Mouse (Mus musculus) stomach, embryonic 14.5 days (tissue): Measurements from ENCODE around the gene H2afx. TPM values are rescaled to one million over a fixed set of nuclear protein-coding genes. Genes with fewer than 3 reads are reported as not detected.
A peak's percentile ranks its signal among the peaks of the same experiment; 100 is the strongest.
"Not testable (repeated sequence)": the region's sequence is repeated elsewhere in the genome, so short reads cannot be mapped to it uniquely, and the experiment has no call there.

Source experiments
- ATAC-seq: fragments of 200-750 bp; cut with Nextera tagmentation; 2 replicates; pipeline ENCODE4 v1.8.0; 2017; ENCODE audit warnings: low read depth, moderate TSS enrichment; ENCODE audit not compliant: insufficient number of reproducible peaks, insufficient read depth, low FRiP score
- H3K27ac ChIP-seq: fragments of 300-500 bp; sonication (generic); 2 replicates; pipeline ENCODE4 v1.5.1; 2014; ENCODE audit warnings: mild to moderate bottlenecking, low read length, moderate library complexity, mixed read lengths
- H3K27me3 ChIP-seq: fragments of 300-500 bp; sonication (generic); 2 replicates; pipeline ENCODE4 v1.6.1; 2014; ENCODE audit warnings: low read length, control low read depth, mixed read lengths; ENCODE audit not compliant: control insufficient read depth, insufficient read depth
- H3K36me3 ChIP-seq: fragments of 300-500 bp; sonication (generic); 2 replicates; pipeline ENCODE4 v1.6.1; 2014; ENCODE audit warnings: mild to moderate bottlenecking, control low read depth, low read length, moderate library complexity, mixed read lengths; ENCODE audit not compliant: control insufficient read depth, insufficient read depth
- H3K4me1 ChIP-seq: fragments of 300-500 bp; sonication (generic); 2 replicates; pipeline ENCODE4 v1.6.1; 2014; ENCODE audit warnings: low read length, control low read depth, mixed read lengths; ENCODE audit not compliant: control insufficient read depth, insufficient read depth
- H3K4me2 ChIP-seq: fragments of 300-500 bp; sonication (generic); replicated peaks from 2 replicates; pipeline ENCODE4 v1.6.1; 2014; ENCODE audit warnings: low read depth, low read length, control low read depth
- H3K4me3 ChIP-seq: fragments of 300-500 bp; sonication (generic); 2 replicates; pipeline ENCODE4 v1.5.1; 2014; ENCODE audit warnings: low read depth, low read length, control low read depth
- H3K9ac ChIP-seq: fragments of 300-500 bp; sonication (generic); replicated peaks from 2 replicates; pipeline ENCODE4 v1.6.1; 2014; ENCODE audit warnings: low read depth, mild to moderate bottlenecking, control low read depth, low read length, moderate library complexity, mixed read lengths
- H3K9me3 ChIP-seq: fragments of 300-500 bp; sonication (generic); 2 replicates; pipeline ENCODE4 v1.6.1; 2016; ENCODE audit warnings: low read depth, low read length, control low read depth; ENCODE audit not compliant: control insufficient read depth
- WGBS: fragments of 180-500 bp; shearing (Covaris S2); extraction: QIAGEN DNeasy Blood & Tissue Kit; methylation state at CpG from one replicate; pipeline ENCODE4 v1.1.7; 2014; 5-methylcytosine and 5-hydroxymethylcytosine counted together
- polyA plus RNA-seq: library from polyadenylated mRNA; unstranded; fragments of >200 nt; fragmentation: Nextera tagmentation; extraction: Ambion mirVana; gene quantifications from 2 replicates; pipeline ENCODE4 v1.2.1, GENCODE M21; 2014

The H2afx gene
- polyA plus RNA-seq, 1 experiment from 2014 or later = 335 TPM

DNA sequence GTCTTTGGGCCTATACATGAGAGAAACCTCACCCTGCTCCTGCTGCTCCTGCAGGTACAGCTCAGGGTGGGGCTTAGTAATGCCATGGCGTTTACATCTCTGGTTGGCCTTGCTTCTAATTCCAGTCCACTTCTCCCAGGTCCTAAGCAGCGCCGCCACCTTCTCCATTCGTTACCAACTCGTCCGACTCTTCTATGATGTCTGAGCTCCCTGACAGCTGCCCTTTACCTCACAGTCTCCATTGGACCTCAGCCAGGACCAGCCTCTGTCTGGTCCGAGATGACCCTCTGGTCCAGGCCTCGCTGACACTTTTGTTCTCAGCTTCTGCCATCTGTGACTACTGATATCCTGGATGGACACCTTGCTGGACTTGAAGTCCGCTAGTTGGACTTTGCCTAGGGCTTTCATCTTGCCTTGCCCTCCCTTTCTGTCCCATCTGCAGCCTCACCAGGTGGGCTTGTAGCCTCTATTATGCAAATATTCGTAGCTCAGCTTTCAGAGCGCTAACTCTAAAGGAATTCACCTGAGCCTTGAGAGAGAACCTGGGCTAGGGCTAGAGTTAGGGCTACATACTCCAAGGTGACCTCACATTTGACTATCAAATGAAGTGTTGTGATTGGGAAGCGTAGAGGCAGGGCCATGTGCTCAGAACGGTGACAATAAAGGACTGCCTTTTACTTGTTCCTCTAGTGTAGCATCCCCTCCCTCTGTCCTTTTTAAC, 1.4 kb upstream of the H2afx start:
- no peak overlapping the region for H3K27ac ChIP-seq
- no peak overlapping the region for H3K4me2 ChIP-seq
- H3K9me3 ChIP-seq = no peaks in the 10 kb centered on the region
- H3K4me3 ChIP-seq = no peak overlapping the region
- H3K36me3 ChIP-seq = peaks cover 53% of the 10 kb centered on the region
- H3K4me1 ChIP-seq = peaks cover 16% of the 10 kb centered on the region
- ATAC-seq = no peak
- no peak overlapping the region for H3K9ac ChIP-seq
- H3K27me3 ChIP-seq = no peaks in the 10 kb centered on the region
- WGBS = 96% methylated on average over 13 of the region's 13 CpGs

DNA sequence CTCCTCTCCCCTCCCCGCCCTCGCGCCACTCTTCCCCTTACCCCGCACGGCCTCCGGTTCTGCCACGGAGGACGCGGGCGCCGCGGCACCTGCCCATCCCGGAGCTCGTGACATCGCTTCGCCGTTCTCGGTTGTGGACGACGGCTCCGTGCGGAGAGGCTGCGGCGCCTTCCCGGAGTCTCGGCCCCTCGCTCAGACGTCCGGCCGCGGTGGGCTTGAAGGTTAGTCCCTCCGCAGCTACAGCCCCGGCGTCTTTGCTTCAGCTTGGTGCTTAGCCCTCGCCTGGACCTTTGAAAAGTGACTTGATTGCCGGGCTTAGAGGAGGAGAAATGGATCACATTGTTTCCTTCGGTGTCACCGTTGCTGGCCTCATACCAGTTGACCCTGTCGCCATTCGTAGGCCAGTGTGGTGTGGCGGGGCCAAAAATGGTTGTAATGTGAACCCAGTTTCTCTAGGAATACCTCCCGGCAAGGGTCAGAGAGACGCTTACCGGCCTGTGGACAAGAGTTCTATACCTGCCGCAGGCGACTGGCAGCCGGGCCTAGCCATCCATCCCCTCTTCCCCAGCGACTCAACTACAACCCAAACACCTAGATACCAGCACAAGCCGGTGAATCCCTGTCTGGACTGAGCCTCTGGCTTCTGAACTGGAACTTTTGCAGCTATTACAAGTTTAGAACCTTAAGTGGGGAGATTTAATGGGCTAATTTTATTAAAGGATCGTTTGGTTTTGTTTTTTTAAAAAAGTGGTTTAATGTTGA, 1.0 kb downstream of the H2afx start:
- ATAC-seq = peak; percentile 15; the same call in 1 of the 2 replicates
- Histone ChIP-seq H3K36me3 (peaks cover 56% of the 10 kb centered on the region), H3K4me2 (peak overlapping the region; percentile 72), H3K9ac (peak overlapping the region; percentile 98), H3K27ac (peak overlapping the region; percentile 95), H3K4me3 (peak overlapping the region; percentile 83), H3K4me1 (peaks cover 14% of the 10 kb centered on the region), H3K9me3 (no peaks in the 10 kb centered on the region), H3K27me3 (no peaks in the 10 kb centered on the region)
- WGBS = under 1% methylated on average over 50 of the region's 50 CpGs

DNA sequence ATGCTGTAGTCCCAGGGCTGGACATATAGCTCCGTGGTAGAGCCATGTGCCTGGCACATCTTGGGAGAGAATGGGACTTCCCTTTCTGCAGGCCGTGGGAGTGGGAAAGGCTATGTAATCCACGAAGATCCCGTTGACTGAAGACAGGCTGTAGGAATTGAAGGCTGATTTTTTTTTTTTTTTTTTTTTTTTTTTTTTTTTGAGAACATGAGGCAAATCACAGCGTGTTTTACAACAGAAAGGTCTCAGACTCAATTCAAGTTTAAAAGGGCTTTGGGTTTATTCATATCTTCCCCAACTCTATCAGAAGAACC, 1.6 kb downstream of the H2afx start:
- ATAC-seq = no peak
- peak overlapping the region; percentile 83 for H3K4me3 ChIP-seq
- H3K27ac ChIP-seq = peak overlapping the region; percentile 95; the same call in 1 of the 2 replicates
- peaks cover 14% of the 10 kb centered on the region for H3K4me1 ChIP-seq
- no peaks in the 10 kb centered on the region for H3K27me3 ChIP-seq
- H3K9ac ChIP-seq = peak overlapping the region; percentile 98
- H3K4me2 ChIP-seq = peak overlapping the region; percentile 72
- WGBS = 2% methylated on average over 5 of the region's 5 CpGs
- peaks cover 51% of the 10 kb centered on the region for H3K36me3 ChIP-seq
- H3K9me3 ChIP-seq = no peaks in the 10 kb centered on the region

DNA sequence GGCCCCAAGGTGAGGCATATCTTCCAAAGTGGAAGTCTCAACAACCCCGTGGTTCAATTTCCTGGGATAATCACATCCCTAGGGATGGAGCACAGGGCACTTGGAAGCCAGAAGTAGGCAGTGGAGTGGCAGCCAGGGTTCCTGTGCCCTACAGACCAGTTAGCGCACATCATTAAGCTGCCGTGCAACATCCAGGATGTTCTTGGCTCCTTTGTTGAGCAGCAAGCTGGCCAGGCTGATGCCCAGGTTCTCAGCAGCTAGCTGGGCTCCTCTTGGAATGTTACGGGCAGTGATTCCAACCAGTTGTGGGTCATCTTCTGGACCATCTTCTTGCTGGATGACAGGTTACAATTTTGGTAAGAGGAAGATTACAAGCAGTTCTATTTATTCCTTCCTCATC, 2.0 kb downstream of the H2afx start:
- H3K27me3 ChIP-seq, ATAC-seq, H3K27ac ChIP-seq, H3K9me3 ChIP-seq: not testable (repeated sequence)
- peak overlapping the region; percentile 83 for H3K4me3 ChIP-seq
- peaks cover 46% of the 10 kb centered on the region for H3K36me3 ChIP-seq
- H3K9ac ChIP-seq = peak overlapping the region; percentile 98; the same call in 1 of the 2 replicates
- peaks cover 14% of the 10 kb centered on the region for H3K4me1 ChIP-seq
- 29% methylated on average over 4 of the region's 4 CpGs for WGBS
- peak overlapping the region; percentile 72 for H3K4me2 ChIP-seq

DNA sequence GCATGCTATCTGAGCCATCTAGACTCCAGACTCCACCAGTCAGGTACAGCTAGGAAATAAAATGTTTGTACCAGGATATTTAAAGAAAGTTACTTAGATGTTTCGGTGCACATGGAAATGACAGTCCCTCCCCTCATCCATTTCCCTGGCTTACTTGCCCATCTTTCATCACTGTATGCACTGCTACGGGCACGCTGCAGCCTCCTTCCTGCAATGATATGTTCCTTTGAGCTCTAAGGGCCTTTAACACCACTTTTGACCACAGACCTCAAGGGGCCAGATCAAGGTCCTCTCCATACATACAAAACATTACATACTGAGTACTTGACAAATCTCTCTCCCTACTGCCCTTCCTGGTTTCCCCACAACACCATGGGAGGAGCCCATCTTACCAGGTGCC, 2.5 kb downstream of the H2afx start:
- Histone ChIP-seq H3K27ac (no peak overlapping the region), H3K4me1 (peaks cover 14% of the 10 kb centered on the region), H3K36me3 (peaks cover 42% of the 10 kb centered on the region), H3K27me3 (no peaks in the 10 kb centered on the region), H3K9me3 (no peaks in the 10 kb centered on the region), H3K9ac (0 out of 2 replicates have a peak overlapping the region, but pooled peaks have one; percentile 98), H3K4me3 (peak overlapping the region; percentile 83), H3K4me2 (peak overlapping the region; percentile 72)
- ATAC-seq = no peak
- WGBS = 63% methylated on average over 3 of the region's 3 CpGs

DNA sequence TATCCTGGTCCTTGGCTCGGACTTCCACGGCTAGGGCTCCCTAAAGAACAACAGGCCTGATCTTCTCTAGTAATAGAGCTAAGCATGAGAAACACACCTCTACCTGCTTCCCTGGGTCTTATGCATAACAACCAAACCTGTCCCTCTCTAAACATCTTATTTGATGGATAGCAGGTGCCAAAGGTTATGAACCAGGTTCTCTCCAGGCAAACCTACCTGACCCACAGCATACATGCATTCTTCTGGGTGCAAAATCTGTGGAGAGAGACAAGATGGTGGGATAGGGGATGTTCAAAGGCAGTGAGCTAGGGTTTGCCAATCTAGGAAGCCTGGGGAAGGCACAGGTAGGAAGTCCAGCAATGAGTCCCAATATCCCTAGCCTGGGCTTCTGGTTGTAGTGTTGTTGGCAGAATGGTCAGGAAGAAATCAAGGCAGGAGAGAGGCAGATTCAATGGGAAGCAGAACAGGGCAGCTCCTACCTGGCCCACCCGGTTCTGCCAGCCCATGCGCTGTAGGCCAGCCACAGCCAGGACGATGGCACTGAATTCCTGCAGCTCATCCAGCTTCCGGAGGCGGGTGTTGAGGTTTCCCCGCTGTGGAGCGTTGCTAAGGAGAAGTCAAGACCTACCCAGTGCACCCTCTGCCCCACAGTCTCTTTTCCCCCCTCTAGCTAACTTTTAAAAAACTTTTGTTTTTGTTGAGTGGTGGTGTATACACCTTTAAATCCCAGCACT, 3.1 kb downstream of the H2afx start:
- Histone ChIP-seq H3K9ac (no peak overlapping the region; the same call in 1 of the 2 replicates), H3K27ac (no peak overlapping the region), H3K27me3 (no peaks in the 10 kb centered on the region), H3K36me3 (peaks cover 38% of the 10 kb centered on the region), H3K9me3 (no peaks in the 10 kb centered on the region), H3K4me2 (peak overlapping the region; percentile 72), H3K4me1 (peaks cover 14% of the 10 kb centered on the region), H3K4me3 (peak overlapping the region; percentile 11; the same call in 1 of the 2 replicates)
- ATAC-seq = no peak
- WGBS = 74% methylated on average over 9 of the region's 9 CpGs

DNA sequence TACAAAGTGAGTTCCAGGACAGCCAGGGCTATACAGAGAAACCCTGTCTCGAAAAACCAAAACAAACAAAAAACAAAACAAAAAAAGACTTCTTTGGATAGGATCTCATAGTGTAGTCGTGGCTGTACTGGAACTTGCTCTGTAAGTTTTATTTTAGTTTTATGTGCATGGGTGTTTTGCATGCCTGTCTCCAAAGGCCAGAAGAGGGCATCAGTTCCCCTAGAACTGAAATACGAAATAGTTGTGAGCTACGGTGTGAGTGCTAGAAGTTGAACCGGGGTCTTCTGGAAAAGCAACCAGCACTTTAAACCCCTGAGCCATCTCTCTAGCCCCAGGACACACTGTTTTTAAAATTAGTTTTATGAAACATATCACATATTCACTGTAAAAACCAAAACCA, 4.1 kb downstream of the H2afx start:
- WGBS = 85% methylated on average over 5 of the region's 5 CpGs
- H3K9me3 ChIP-seq = no peaks in the 10 kb centered on the region
- H3K27ac ChIP-seq = no peak overlapping the region
- H3K4me3 ChIP-seq = no peak overlapping the region
- H3K9ac ChIP-seq = no peak overlapping the region
- H3K27me3 ChIP-seq = no peaks in the 10 kb centered on the region
- H3K4me2 ChIP-seq = no peak overlapping the region
- no peak for ATAC-seq
- H3K4me1 ChIP-seq = peaks cover 20% of the 10 kb centered on the region
- peaks cover 29% of the 10 kb centered on the region for H3K36me3 ChIP-seq

DNA sequence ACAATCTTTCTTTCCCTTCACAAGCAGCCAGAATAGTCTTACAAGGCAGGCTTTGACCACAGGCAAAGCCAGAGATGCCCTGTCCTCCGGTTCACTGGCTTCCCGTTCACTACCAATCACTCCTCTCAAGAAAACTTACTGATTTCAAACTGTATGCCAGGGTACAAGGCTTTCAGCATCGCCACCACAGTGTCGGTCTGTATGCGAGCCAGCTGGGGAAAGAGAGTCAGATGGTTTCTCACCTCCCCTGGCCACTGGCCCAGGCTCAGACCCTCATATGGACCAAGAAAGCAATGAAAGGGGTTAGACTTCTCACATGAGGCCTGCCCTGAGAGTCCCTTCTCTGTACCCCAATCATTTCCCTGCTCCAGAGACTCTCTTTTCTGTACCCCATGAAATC, 7.0 kb downstream of the H2afx start:
- ATAC-seq = no peak
- peaks cover 19% of the 10 kb centered on the region for H3K4me1 ChIP-seq
- no peaks in the 10 kb centered on the region for H3K27me3 ChIP-seq
- H3K4me3 ChIP-seq = no peak overlapping the region
- no peaks in the 10 kb centered on the region for H3K9me3 ChIP-seq
- WGBS = 91% methylated on average over 5 of the region's 5 CpGs
- peaks cover 26% of the 10 kb centered on the region for H3K36me3 ChIP-seq
- H3K4me2 ChIP-seq = no peak overlapping the region
- no peak overlapping the region for H3K27ac ChIP-seq
- no peak overlapping the region for H3K9ac ChIP-seq
